Mouse (Mus musculus): ENCODE measurements around the gene Kcnmb4.

The Kcnmb4 gene

DNA sequence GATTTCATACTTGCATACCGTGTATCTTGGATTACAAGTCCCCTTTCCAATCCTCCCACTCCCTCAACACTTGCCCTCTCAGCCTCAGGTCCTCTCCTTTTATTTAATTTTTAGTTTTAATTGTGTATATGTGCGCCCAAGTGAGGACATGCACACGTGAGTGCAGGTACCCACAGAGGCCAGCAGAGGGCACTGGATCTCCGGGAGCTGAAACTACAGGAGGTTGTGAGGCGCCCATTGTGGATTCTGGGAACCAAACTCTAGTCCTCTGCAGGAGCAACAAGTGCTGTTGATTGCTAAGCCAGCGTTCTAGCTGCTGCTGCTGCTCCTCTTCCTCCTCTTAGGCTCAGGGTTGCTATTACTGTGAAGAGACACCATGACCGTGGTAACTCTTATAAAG lies 20.9 kb downstream of the Kcnmb4 start:
- DNase-seq (ENCODE audit: low spot score in 2 of 2), result no peak

DNA sequence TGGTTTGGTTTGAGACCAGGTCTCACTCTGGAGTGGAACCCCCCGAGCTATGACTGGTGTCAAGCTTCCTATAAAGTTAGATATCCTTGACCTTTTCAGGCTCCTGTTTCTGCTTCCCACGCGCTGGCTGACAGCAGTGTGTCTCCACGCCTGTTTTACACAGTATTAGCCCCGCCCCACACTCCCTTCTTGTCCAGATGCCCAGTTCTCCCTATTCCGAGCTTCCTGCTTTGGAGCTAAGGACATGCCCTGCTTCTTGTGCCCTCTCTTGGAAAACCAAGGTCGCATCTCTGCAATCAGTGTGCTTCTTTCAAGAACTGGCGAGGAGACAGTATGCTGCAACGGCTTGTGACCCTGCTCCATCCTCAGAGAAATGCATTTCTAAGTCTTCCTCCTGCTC lies 23.1 kb downstream of the Kcnmb4 start:
- DNase-seq (ENCODE audit: low spot score in 2 of 2), result no peak

DNA sequence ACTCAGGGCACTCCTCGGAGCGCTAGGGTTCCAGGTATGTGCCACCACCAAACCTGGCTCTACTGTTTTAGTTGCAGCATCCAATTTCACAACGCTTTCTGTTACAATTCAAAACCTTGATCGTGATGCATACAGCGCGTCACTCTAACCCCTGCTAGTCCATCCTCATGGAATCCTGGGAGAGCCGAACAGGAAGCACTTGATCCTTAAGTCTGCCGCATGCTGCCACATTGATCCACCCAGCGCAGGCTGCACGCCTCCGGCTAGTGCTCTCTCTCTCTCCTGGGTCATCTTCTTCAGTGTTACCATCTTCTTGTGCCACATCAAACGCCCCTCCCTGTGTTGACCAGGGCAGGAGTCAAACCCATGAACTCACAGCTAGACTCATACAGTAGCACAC lies 25.5 kb downstream of the Kcnmb4 start:
- DNase-seq (ENCODE audit: low spot score in 2 of 2), result no peak

DNA sequence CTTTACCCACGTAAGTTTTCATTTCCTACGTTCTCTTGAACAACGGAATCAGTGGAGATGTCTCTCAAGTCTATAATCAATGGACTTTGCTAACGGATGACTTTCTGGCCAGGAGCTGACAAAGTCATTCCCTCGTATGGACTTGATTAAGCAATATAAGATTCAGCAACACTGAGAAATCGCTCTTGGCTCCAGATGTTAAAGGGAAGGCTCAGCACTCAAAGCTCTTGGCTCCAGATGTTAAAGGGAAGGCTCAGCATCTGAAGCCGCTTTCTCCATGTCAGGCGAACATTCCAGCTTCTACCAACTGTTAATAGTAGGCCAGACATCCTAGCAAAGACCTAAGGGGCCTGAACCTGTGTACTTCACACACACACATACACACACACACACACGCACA lies 26.5 kb downstream of the Kcnmb4 start:
- no peak for DNase-seq (ENCODE audit: low spot score in 2 of 2)

DNA sequence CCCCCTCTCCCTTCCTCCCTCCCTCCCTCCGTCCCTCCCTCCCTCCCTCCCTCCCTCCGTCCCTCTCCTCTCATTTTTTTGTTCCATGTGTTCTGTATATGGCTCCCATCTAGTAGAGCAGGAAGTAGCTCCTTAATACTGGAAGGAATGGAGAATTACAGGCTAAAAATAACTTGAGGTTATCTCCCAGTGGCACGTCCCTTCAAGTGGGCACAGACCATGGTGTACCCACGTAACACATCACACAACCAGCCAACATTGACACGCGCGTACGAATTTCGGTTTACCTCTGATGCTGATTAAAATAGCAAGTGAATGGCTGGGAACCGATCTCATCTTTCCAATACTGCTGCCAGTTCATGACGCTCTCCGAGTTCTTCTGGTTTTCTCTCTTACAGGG lies 27.6 kb downstream of the Kcnmb4 start:
- no peak for DNase-seq (ENCODE audit: low spot score in 2 of 2)

DNA sequence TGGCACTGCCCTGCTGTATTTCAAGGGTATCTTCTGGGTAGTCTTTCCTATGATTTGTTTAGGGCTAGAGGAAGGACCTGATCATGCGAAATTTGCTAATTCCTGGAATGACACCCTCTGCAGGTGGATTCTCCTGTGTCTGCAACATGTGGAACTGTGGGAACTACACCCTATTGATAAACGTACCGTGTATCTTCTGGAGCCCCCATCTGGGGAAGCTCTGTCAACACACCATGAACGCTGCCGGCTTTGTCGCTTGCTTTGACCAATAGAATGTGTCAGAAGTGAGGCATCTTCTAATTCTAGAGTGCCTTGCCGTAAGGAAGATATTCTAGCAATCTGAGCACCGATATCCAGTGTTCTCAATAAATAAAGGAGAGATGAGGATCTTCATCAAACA lies 28.9 kb downstream of the Kcnmb4 start:
- DNase-seq (ENCODE audit: low spot score in 2 of 2), result no peak

DNA sequence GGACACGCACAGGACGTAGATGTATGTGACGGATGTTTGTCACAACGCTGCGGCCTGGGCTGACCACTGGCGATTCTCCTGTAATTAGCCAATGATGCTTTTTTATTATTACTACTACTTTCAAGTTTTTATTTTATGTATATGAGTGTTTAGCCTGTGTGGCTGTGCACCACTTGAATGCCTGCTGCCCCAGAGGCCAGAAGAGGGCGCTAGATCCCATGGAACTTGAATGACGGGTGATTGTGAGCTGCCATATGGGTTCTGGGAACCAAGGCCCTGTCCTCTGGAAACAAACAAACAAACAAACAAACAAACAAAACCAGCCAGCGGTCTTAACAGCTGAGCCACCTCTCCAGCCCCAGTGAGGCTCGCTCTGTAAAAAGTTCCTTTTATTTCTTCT lies 29.3 kb downstream of the Kcnmb4 start:
- no peak for DNase-seq (ENCODE audit: low spot score in 2 of 2)

DNA sequence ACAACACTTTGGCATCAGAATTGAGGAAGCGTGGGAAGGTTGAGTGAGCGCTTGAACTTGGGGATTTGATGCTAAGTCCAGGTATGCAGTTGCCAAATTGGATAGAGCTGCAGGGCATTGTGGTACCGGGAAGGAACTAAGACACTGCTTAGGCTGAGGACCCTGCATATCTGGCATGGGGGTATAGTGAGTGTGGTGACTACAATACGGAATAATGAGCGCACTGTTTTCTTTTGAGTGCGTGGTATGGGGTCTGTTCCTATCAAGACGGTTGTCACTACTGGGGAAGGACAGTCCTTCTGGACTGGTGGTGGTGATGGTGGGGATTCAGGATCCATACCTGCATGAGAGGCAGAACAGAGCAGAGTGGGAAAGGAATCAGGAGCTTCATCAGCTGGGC lies 32.7 kb downstream of the Kcnmb4 start:
- DNase-seq (ENCODE audit: low spot score in 2 of 2), result no peak

DNA sequence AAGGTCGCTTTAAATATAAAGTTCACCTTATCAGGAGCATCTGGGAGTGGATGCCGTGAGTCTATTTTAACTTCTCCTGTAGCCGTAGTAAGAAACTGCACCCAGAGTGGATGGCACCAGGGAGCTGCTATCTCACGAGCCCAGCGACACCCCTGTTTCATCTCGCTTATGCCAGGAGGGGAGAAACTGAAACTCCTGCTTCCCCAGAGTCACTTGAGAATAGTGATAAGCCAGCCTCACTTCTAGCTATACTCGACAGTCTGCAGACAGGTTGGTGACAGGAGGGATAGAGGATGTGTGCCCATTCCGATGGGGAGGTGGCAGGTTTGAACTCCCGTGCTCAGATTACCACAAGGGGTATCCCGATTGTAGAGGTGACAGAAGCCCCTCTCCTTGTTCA lies 33.6 kb downstream of the Kcnmb4 start:
- no peak for DNase-seq (ENCODE audit: low spot score in 2 of 2)

DNA sequence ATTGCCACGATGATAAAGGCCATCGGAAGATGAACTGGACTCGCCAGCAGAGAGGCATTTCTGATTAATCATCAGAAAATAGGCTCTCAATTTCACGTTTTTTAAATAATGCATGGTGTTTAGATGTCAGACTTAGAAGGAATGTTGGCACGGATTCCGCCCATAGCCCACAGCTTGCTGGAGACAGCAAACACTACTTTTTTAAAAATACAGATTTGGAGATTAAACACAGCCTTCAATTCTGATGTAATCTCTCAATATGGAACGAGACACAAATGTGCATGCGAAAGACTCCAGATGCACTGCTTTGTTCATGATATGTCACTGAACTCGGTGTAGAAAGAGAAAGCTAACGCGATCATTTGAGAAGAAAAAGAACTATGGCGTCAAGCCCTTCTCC lies 38.2 kb downstream of the Kcnmb4 start:
- DNase-seq (ENCODE audit: low spot score in 2 of 2), result no peak

DNA sequence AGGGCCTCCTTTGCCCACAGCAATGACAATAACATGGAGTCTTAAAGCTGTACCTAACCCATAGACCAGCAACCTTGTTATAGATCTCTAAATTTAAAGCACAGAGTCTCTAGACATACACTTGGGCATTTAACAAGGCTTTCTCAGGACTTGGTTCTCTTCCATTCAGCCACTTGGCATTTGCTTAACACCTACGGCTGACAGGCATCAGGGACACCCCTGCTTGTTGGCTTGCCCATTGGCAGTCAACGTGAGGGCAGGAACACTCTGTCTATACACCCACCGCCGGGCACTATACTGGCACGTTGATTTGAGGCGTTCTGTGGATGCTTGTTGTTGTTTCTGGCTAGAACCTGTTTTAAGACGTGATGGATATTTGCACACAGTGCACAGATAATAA lies 41.3 kb downstream of the Kcnmb4 start:
- no peak for DNase-seq (ENCODE audit: low spot score in 2 of 2)

DNA sequence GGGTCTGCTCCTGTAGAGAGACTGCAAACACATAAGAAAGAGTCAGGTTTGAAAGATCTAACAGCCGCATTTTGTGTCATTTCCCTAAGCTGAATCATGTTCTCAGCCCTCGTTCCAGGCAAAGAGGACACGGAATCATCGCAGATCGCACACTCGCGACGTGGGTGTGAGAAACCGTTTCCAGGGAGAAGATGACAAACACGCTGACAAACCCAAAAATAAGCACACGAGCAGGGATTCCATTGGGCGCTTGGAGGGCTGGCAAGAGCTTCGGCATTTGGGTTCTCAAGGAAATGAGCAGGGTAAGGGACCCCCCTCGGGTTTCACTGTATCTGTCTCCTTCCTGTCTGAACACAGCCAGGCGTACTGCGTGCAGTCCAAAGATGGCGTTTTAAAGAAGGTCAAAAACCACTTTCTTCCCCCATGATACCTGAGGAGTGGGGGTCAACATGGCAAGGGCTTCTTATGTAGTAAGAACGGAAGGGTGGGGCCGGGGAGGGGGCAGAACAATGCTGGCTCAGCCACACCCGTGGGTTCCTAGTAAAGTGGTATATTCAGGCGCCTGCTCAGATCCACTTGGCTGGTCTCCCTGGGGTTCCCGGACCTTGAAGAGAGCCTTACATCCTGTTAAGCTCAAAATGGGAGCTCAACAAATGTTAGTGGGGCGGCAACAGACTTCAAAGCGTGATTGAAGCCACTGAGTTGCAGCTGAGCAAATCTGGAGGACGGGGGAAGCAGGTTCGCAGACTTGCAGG lies 45.5 kb downstream of the Kcnmb4 start:
- DNase-seq (ENCODE audit: low spot score in 2 of 2), result no peak

DNA sequence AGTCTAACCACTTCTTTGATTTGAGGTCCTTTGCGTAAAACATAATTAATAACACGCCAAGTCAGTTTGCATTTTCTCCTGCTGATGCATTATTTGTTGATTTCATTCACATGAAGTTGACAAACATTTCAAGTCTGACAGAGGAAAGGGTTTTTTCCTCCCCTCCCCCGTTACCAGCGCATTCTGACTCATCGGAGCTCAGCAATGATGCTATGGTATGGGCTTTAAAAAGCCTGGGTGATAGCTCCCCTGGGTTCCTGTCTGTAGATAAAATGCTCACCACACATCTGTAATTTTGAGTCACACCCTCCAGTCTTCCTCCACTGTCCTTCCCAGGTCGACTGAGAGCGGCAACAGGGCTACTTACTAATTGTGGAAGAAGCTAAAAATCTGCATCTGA lies 47.5 kb downstream of the Kcnmb4 start:
- DNase-seq (ENCODE audit: low spot score in 2 of 2), result no peak

DNA sequence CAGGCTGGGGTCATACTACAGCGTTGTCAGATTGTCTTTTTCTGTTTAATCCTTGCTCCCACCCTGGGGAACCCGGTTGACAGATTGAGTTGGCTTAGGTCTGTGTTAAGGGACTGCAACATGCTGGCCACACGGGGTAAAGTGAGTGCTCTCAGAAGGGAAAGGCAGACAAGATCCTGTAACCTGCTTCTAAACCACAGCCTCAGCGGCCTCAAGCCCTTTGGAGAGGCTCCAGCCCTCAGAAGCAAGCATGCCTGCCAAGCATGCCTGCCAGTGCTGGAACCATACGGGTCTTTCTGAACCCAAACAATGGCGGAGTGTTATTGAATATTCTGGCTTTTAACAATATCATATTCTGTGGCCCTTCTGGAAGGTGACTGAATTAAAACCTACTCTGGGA lies 48.8 kb downstream of the Kcnmb4 start:
- no peak for DNase-seq (ENCODE audit: low spot score in 2 of 2)

DNA sequence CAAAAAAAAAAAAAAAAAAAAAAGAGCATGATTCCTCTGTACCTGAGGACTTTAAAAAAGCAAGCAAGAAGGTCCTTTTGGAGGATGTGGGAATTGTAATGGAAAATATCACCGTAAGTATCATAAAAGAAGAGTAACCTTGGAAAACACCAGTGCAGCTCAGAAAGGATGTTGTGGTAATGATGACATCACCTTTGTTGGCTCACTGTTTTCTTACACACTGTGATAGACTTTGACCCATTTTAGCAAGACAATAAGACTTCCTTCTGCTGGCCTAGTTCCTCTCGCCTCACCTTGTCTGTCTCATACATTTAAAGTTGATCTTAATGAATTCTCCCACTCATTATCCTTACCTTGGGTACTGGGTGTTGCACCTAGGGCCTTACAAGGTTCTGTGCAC lies 51.1 kb downstream of the Kcnmb4 start:
- no peak for DNase-seq (ENCODE audit: low spot score in 2 of 2)

DNA sequence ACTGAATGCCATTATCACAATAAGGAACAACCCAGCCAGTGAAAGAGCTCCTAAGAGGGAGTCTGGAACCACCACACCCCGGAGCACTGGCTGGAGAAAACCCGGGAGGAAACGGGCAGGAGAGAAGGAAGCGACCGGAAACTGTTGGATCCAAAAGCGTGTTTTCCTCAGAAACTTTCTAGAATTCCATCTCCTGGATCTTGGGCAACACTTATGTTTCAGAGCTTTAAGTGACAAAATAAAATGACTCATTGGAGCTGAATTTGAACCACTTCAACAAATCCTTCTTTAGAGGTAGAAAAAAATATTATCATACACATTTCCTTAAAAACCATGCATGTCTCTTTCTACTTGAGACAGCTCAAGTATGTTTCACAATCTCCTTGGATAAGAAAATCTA lies 52.7 kb downstream of the Kcnmb4 start:
- DNase-seq (ENCODE audit: low spot score in 2 of 2), result no peak

DNA sequence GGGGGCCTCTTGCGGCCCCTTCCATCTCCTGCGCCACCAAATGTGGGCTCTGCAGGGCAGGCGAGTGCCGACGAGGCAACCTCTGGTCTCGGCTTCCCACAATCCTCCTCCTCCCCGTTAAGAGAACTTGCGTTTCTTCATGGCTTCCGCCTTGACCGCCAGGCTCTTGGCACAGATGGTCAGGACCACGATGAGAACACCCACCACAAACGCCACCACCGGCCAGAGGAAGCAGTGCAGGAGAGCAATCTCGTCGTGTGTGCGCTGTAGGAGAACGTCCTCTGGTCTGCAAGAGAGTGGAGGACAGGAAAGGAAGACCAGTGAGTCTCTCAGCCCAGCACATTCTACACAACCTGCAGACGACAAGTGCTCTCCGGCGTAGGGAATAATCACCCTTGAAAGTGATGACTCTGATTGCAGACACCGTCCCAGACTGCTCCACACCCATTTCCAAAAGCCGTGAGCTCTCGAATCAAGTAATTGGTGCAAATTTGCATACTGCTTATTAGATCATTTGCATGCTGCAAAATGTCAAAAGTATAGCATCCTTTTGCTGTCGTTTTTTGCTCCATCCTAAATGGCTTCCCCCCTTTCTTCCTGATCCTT lies 55.5 kb downstream of the Kcnmb4 start:
- no peak for DNase-seq (ENCODE audit: low spot score in 2 of 2)

DNA sequence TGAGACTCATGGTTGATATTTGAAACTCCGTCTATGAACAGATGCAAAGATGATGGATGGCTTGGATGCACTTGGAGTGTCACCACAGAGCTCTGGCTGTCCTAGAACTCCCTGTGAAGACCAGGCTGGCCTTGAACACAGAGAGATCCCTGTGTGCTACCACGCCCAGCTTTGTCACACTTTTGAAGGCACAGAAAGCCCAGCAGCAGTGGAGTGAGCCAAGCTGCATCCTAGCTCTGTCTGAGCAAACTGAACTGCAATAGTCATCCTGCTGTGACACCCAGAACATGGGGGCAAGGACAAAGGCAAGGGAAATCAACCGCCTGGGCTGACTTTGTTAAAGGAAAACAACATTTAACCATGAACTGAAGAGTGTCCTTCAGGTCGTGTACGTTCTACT lies 57.0 kb downstream of the Kcnmb4 start:
- no peak for DNase-seq (ENCODE audit: low spot score in 2 of 2)

DNA sequence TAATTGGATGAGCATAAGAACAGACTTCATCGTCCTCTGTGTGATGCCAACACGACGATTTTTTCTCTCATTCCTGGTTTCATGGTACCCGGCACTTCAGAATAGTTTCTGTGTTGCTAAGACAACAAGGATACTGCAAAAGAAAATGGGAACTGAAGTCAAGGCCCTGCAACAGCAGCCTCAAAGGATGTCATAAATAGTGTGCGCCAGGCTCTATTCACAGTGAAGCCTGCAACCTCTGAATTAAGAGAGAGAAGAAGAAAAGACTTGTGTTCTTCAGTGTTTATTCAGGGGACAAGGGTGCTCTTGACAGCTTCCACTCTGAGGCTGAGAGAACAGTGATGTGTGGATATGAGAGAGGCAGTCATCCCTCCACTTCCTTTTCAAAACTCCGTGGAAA lies 57.5 kb downstream of the Kcnmb4 start:
- DNase-seq (ENCODE audit: low spot score in 2 of 2), result no peak

DNA sequence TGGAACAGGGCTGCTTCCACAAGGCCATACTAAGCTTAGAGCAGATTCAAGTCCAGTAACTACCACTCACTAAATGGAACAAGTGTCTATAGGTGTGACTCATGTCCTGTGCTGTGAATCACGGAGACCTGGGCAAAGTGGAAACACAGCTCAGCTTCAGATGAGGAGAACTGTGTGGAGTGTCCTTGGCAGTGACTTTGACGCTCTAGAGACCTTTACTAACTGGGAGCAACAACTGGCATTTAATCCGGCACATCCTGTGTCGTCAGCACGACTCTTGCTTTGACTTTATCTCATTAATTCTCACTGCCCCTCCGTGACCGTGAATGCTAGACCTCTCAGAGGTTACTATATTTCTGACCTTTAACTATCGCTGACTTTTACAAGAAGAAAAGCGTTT lies 62.9 kb downstream of the Kcnmb4 start:
- no peak for DNase-seq (ENCODE audit: low spot score in 2 of 2)

DNA sequence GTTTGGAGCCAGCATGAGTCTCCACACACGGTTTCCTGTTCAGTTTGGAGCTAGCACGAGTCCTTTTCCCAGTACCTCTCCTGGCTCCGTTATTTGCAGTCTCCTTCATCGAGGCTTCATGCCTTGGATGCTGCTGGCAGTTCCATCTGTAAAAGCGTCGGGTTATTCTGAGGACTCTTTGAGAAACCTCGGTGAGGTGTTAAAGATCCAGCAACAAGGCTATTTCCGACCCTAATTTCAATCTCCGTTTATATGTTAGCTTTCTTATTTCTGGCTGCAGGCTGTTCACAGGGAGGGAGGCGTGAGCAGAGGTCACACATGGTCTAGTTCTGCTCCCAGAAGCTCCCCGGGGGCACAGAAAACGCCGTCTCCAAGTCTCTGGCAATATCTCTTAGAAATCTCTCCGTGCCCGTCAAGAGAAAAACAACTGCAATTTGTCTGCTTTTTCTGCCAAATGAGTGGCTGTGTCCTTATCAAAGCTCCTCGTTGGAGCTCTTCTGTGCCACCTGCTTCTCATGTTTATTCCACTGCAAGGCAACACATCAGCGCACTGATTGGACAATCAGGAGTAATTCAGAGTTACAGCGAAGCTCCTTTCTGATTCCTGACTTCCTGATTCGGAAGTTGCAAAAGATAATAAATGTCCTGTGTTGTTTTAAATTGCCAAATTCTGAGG lies 65.9 kb downstream of the Kcnmb4 start:
- no peak for DNase-seq (ENCODE audit: low spot score in 2 of 2)

DNA sequence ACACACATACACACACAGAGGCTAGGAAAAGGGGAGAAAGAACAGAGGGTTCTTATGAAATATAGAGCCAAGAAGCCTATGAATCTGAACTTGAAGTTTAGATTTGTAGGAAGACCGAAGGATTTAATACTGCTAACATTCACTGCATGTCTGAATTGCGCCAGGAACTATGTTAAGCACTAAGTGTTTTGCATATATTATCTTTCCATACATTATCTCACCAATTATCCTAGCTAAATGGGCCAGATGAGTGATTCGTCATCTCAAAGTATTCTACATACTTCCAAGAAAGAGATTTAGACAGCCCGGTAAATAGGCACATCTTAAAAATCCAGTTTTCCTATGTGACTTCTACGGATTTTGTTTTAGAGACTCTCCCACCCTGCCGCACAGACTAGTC lies 68.7 kb downstream of the Kcnmb4 start:
- no peak for DNase-seq (ENCODE audit: low spot score in 2 of 2)

DNA sequence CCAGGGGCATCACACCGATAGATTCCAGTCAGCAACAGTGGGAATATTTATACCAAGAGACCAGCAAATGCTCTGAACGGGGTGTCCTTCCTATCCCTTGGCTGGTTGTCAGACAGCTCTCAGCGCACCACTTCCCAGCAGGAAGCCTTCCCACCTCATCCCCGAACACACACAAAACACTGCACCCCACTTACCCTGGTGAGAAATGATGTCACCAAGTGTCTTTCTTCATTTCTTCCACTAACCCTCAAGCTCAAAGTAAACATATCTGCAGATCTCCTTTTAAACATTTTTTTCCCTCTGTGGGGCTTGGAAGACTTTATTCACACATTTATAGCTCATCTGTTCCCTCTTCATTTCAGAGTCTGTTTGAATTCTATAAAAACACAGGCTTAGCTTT lies 70.0 kb downstream of the Kcnmb4 start:
- DNase-seq (ENCODE audit: low spot score in 2 of 2), result no peak

Data from spleen, postnatal 36 days (tissue).